ENCODE assay signal across 8 mouse cellular contexts in the genomic region with DNA sequence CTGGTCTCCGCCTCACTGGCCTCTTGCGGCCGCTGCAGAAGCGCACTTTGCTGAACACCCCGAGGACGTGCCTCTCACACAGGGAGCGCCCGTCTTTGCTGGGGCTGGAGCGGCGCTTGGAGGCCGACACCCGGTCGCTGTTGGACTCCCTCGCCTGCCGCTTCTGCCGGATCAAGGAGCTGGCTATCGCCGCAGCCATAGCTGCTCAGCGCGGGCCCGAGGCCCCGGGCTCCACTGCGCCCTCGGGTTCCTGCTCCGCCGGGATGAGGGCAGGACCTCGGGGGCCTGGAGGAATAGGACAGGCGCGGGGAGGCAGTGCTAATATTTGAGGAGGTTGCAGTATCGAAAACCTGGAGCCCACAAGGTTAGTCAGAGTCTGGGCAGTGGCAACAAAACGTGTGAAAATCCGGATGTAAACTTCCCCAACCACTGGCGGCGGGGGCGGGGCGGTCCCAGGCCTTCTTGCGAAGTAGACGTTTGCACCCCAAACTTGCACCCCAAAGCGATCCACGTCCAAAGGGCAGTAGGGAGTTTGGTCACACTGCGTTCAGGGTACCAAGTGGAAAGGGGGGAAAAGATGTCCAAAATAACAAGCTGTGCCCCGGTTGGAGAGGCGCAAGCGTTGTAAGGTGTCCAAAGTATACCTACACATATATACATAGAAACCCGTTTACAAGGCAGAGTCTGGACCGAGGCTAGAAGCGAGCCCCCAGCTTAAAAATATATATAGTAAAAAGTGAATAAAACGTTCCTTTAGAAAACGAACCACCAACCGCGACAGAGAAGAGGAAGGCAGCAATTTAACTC.
DNase-seq lines count a peak whose midpoint lies in the region; ATAC-seq and TF ChIP-seq lines count a peak whose summit lies in the region.

No protein-coding gene starts in this region.

- H3K36me3 ChIP-seq in lung, embryonic 14.5 days (ENCODE audit: insufficient read depth): no peaks in the 10 kb centered on the region
- no peaks in the 10 kb centered on the region for H3K36me3 ChIP-seq in forebrain, embryonic 15.5 days
- no peaks in the 10 kb centered on the region for H3K36me3 ChIP-seq in kidney, embryonic 16.5 days (ENCODE audit: insufficient read depth, low read length)
- H3K36me3 ChIP-seq in stomach, embryonic 14.5 days (ENCODE audit: control insufficient read depth, insufficient read depth, low read length): no peaks in the 10 kb centered on the region

- no peak overlapping the region for H3K27ac ChIP-seq in lung, embryonic 14.5 days (ENCODE audit: low read depth)
- peak overlapping the region; percentile 55 for H3K27ac ChIP-seq in cerebellum, adult 2 months (ENCODE audit: insufficient read depth, low read length)
- peak overlapping the region; percentile 82 for H3K27ac ChIP-seq in forebrain, embryonic 15.5 days (replicated peaks)
- H3K27ac ChIP-seq in kidney, embryonic 16.5 days (ENCODE audit: low read length): no peak overlapping the region
- H3K27ac ChIP-seq in stomach, embryonic 14.5 days (ENCODE audit: low read length): no peak overlapping the region

- ATAC-seq in lung, embryonic 14.5 days (ENCODE audit: insufficient read depth): peak; percentile 57
- peak; percentile 44 for ATAC-seq in forebrain, embryonic 15.5 days (replicated peaks)
- peak; percentile 47; the same call in 1 of the 2 replicates for ATAC-seq in kidney, embryonic 16.5 days (ENCODE audit: low FRiP score, low TSS enrichment)
- peak; percentile 71 for ATAC-seq in stomach, embryonic 14.5 days (ENCODE audit: insufficient number of reproducible peaks, insufficient read depth, low FRiP score, low read depth)

- peak; percentile 18; the same call in 1 of the 2 replicates for TF ChIP-seq CTCF in lung, embryonic 14.5 days (IDR thresholded peaks at IDR 0.05; ENCODE audit: low read depth)
- peak; percentile 21; the same call in 1 of the 2 replicates for TF ChIP-seq CTCF in cerebellum, adult 2 months (IDR thresholded peaks at IDR 0.05; ENCODE audit: borderline replicate concordance, insufficient read depth, low read depth, low read length)

- no peak for TF ChIP-seq POLR2A in cerebellum, adult 2 months (IDR thresholded peaks at IDR 0.05; ENCODE audit: borderline replicate concordance, insufficient read depth, low read length)

- H3K9ac ChIP-seq in lung, embryonic 14.5 days: no peak overlapping the region; the same call in 1 of the 2 replicates
- peak overlapping the region; percentile 71 for H3K9ac ChIP-seq in forebrain, embryonic 15.5 days (replicated peaks)
- H3K9ac ChIP-seq in kidney, embryonic 16.5 days (replicated peaks; ENCODE audit: low read length): peak overlapping the region; percentile 75; the same call in 1 of the 2 replicates
- H3K9ac ChIP-seq in stomach, embryonic 14.5 days (replicated peaks; ENCODE audit: low read depth, low read length): peak overlapping the region; percentile 28; the same call in 1 of the 2 replicates

- WGBS in lung, embryonic 14.5 days: under 1% methylated on average over 51 of the region's 51 CpGs
- under 1% methylated on average over 51 of the region's 51 CpGs for WGBS in cerebellum, adult 2 months
- under 1% methylated on average over 51 of the region's 51 CpGs for WGBS in forebrain, embryonic 15.5 days
- under 1% methylated on average over 51 of the region's 51 CpGs for WGBS in kidney, embryonic 16.5 days
- 2% methylated on average over 51 of the region's 51 CpGs for WGBS in stomach, embryonic 14.5 days

- peak overlapping the region; percentile 99 for H3K4me2 ChIP-seq in lung, embryonic 14.5 days
- peak overlapping the region; percentile 94 for H3K4me2 ChIP-seq in forebrain, embryonic 15.5 days (replicated peaks)
- H3K4me2 ChIP-seq in kidney, embryonic 16.5 days (replicated peaks; ENCODE audit: low read depth, low read length): peak overlapping the region; percentile 99
- peak overlapping the region; percentile 74 for H3K4me2 ChIP-seq in stomach, embryonic 14.5 days (replicated peaks; ENCODE audit: low read depth, low read length)

- peaks cover 29% of the 10 kb centered on the region; the same call in 1 of the 2 replicates for H3K27me3 ChIP-seq in lung, embryonic 14.5 days (ENCODE audit: insufficient read depth, low read length)
- no peaks in the 10 kb centered on the region for H3K27me3 ChIP-seq in cerebellum, adult 2 months (ENCODE audit: control insufficient read depth, insufficient read depth, low read length)
- peaks cover 12% of the 10 kb centered on the region; the same call in 1 of the 2 replicates for H3K27me3 ChIP-seq in forebrain, embryonic 15.5 days
- H3K27me3 ChIP-seq in kidney, embryonic 16.5 days (ENCODE audit: insufficient read depth, low read length): peaks cover 47% of the 10 kb centered on the region
- H3K27me3 ChIP-seq in stomach, embryonic 14.5 days (ENCODE audit: control insufficient read depth, insufficient read depth, low read length): no peaks in the 10 kb centered on the region

- DNase-seq in lung, embryonic 14.5 days: peak; percentile 64
- DNase-seq in lung, postnatal 36 days: no peak
- peak; percentile 69 to 75 for DNase-seq in cerebellum, adult 2 months
- DNase-seq in mesoderm, embryonic 11.5 days (ENCODE audit: low read depth, low spot score): peak; percentile 43
- DNase-seq in urinary bladder, postnatal 36 days (ENCODE audit: low spot score in 2 of 2): no peak

- H3K9me3 ChIP-seq in lung, embryonic 14.5 days (ENCODE audit: low read depth, low read length): no peaks in the 10 kb centered on the region
- H3K9me3 ChIP-seq in forebrain, embryonic 15.5 days: no peaks in the 10 kb centered on the region
- no peaks in the 10 kb centered on the region for H3K9me3 ChIP-seq in kidney, embryonic 16.5 days (ENCODE audit: low read length)
- no peaks in the 10 kb centered on the region for H3K9me3 ChIP-seq in stomach, embryonic 14.5 days (ENCODE audit: control insufficient read depth, low read depth, low read length)

- peak overlapping the region; percentile 59 for H3K4me3 ChIP-seq in lung, embryonic 14.5 days (ENCODE audit: low read depth, low read length)
- peak overlapping the region; percentile 73 for H3K4me3 ChIP-seq in cerebellum, adult 2 months (replicated peaks; ENCODE audit: insufficient read depth, low read depth, low read length)
- peak overlapping the region; percentile 88 for H3K4me3 ChIP-seq in forebrain, embryonic 15.5 days
- peak overlapping the region; percentile 68 for H3K4me3 ChIP-seq in kidney, embryonic 16.5 days (ENCODE audit: low read length)
- H3K4me3 ChIP-seq in stomach, embryonic 14.5 days (ENCODE audit: low read depth, low read length): peak overlapping the region; percentile 75

- H3K4me1 ChIP-seq in lung, embryonic 14.5 days (ENCODE audit: insufficient read depth): no peaks in the 10 kb centered on the region
- H3K4me1 ChIP-seq in cerebellum, adult 2 months (ENCODE audit: control insufficient read depth, insufficient read depth, low read length): peaks cover 7% of the 10 kb centered on the region; the same call in 1 of the 2 replicates
- H3K4me1 ChIP-seq in forebrain, embryonic 15.5 days: peaks cover 20% of the 10 kb centered on the region
- H3K4me1 ChIP-seq in kidney, embryonic 16.5 days (ENCODE audit: insufficient read depth, low read length): 0 out of 2 replicates have a peak, but pooled peaks cover 5% of the 10 kb centered on the region
- H3K4me1 ChIP-seq in stomach, embryonic 14.5 days (ENCODE audit: control insufficient read depth, insufficient read depth, low read length): no peaks in the 10 kb centered on the region

Comparison
In these comparisons a context has a peak if more than half of its experiments do, and no peak if none do; other contexts are left out.
1. DNase-seq: peak in lung, embryonic 14.5 days (single experiment), cerebellum, adult 2 months (2 of 2) and mesoderm, embryonic 11.5 days (single experiment); none in lung, postnatal 36 days (single experiment) and urinary bladder, postnatal 36 days (0 of 2).
2. H3K27ac ChIP-seq: peak in cerebellum, adult 2 months (single experiment) and forebrain, embryonic 15.5 days (single experiment); none in lung, embryonic 14.5 days (single experiment), kidney, embryonic 16.5 days (single experiment) and stomach, embryonic 14.5 days (single experiment).
3. Peak in every context shown above with its lines, with median percentiles within 50 percentile points of each other: ATAC-seq, H3K4me2 ChIP-seq and H3K4me3 ChIP-seq.